Mouse (Mus musculus) cerebellum, adult 2 months (tissue): ENCODE measurements at regions not wholly inside any gene's neighbourhood (a gene's known extent, or its start where the extent isn't known, plus 50 kb on each side); places are given as distances from the start of the nearest gene placed in this dataset.

Source experiments
- CTCF ChIP-seq: fragments of 200-500 bp; IDR thresholded peaks from 2 replicates; pipeline ENCODE4 v1.5.1; 2011; ENCODE audit warnings: low read depth, mild to moderate bottlenecking, control low read depth, low read length, moderate library complexity, borderline replicate concordance; ENCODE audit not compliant: insufficient read depth
- POLR2A ChIP-seq: fragments of 200-500 bp; IDR thresholded peaks from 2 replicates; pipeline ENCODE4 v1.6.1; 2011; ENCODE audit warnings: low read length, control low read depth, borderline replicate concordance; ENCODE audit not compliant: insufficient read depth

DNA sequence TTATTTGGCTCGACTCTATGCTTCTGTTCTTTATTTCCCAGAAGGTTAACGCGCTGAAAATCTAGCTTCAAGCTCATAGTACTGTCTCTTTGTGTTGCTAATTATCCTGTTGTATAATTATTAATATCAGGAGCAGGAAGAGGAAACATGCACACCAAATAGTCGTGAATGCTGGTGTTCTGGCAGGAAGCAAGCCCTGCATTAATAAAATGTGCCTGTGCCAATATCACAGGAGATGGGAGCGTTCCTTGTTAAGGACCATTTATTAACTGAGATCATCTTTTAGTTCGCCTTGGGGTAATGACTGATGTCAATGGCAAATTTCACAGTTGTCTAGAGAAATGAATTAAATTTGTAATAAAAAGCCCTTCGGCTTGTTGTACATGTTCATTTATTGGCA is 883.5 kb upstream of the Pou3f3 start:
- no peak for TF ChIP-seq POLR2A
- TF ChIP-seq CTCF: no peak
